Mouse (Mus musculus) neutrophil, adult 65 days (primary cell): ENCODE measurements around the gene Pou2f3. TPM values are rescaled to one million over a fixed set of nuclear protein-coding genes. Genes with fewer than 3 reads are reported as not detected.

ENCODE experiments used
- total RNA-seq: library from RNA; stranded (reverse); gene quantifications from 2 replicates; pipeline ENCODE4 v1.2.4, GENCODE M21; 2023

The Pou2f3 gene
- total RNA-seq = not detected in 2 replicates

GRCm38 (mm10) chr9:43210190-43210682, at the start of gene Pou2f3:
Gene Pou2f3 (minus strand): TSS chr9:43210369.

GRCm38 (mm10) chr9:43239712-43240593, 29.8 kb upstream of the Pou2f3 start, which contains the start of gene Oaf:
Gene Oaf (minus strand): TSS chr9:43239911.

GRCm38 (mm10) chr9:43116134-43116996, 93.8 kb downstream of the Pou2f3 start, which contains the start of gene Tmem136:
Gene Tmem136 (minus strand): TSS chr9:43116570.

GRCm38 (mm10) chr9:43107187-43107517, 103.0 kb downstream of the Pou2f3 start, which contains the start of gene Arhgef12:
Gene Arhgef12 (minus strand): TSS chr9:43107239.

Other genes starting within 250 kb of the Pou2f3 start
- gene Arhgef12, start 103.1 kb downstream of the Pou2f3 start, total RNA-seq = 0.75 and 1.6 TPM in 2 replicates
- not detected in 2 replicates for gene Tmem136, start 93.8 kb downstream of the Pou2f3 start, total RNA-seq
- 2.6 and 2.9 TPM in 2 replicates for gene Oaf, start 29.5 kb upstream of the Pou2f3 start, total RNA-seq
- not detected in 2 replicates for gene Trim29, start 100.5 kb upstream of the Pou2f3 start, total RNA-seq